Mouse (Mus musculus) left cerebral cortex, adult 11 months (tissue): Measurements from ENCODE around the gene Olfr78.

Experiments
- DNase-seq: peaks from one replicate; pipeline ENCODE4 v3.0.0; 2022; ENCODE audit warnings: low spot score

Olfr78 gene

GRCm38 (mm10) chr7:102759266-102759665 lies at the start of gene Olfr78, which contains the start of gene Olfr560:
Gene Olfr78 (minus strand): TSS chr7:102759471.
Gene Olfr560 (minus strand): TSS chr7:102759366.
- no peak for DNase-seq

- DNase-seq, result no peak
These were observed 43.9 kb upstream of the Olfr78 start, which contains the start of gene Olfr564 for GRCm38 (mm10) chr7:102803180-102803579. Gene Olfr564 (plus strand): TSS chr7:102803480.

- DNase-seq, result no peak
These were observed 11.7 kb upstream of the Olfr78 start, which contains the start of gene Olfr561 for GRCm38 (mm10) chr7:102770921-102771320. Gene Olfr561 (plus strand): TSS chr7:102771221.

DNA sequence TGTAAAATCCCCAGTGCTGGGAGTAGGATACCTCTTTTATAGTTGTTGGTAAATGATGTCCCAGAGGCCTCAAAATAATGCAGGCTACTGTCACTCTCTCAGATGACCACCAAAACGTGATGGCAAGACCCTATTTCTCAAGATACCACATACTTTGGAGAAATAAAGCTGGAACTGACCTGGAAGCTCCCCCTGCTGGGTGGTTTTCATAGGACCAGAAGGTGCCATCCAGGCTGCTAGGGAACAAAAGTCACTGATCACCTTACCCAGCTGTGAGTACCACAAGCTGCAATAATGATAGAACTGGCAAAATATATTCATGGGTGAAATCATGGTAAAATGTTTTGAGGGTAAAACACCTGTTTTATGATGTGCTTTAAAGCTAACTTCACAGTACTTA lies 7.2 kb downstream of the Olfr78 start:
- no peak for DNase-seq

GRCm38 (mm10) chr7:102737705-102738104 lies 21.6 kb downstream of the Olfr78 start:
- no peak for DNase-seq

DNA sequence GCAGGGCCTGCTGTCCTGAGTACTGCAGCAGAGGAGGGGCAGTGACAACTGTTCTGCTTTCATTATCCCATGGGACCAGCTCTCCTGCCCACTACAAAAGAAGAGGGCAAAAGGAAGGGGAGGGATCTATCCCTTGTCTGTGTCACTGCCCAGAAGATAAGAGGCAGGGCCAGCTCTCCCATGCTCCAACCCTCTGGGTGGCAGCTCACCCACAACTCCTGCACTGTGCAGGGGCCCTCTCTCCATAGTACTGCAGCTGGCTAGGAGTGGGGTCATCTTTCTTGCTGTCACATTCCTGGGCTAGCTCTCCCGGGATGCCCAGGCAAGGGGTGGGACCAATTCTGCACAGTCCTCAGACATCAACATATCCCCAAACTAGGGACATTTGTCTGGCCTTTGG lies 25.5 kb downstream of the Olfr78 start:
- DNase-seq, result no peak

DNA sequence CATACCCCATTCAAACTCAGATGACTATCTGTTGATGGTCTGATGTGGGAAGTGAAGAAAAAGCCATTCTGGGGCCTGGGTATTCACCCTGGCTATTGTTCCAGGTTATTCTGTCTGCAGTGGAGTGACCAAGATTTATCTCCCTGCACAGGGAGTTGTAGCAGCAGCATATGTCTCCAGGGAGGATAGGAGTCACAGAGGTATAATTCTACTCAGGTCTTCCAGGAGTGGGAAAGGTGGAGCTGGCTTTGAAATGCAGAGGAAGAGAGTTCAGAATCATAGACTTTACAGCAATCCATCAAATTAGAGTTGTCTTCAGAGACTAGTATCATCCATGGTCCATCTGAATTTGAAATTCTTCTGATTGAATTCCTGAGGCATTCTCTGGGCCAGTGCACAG lies 31.9 kb downstream of the Olfr78 start, which contains the start of gene Olfr559:
Gene Olfr559, minus strand, starts transcription at position 101 of the 400 bp plus-strand sequence.
- DNase-seq, result no peak

DNA sequence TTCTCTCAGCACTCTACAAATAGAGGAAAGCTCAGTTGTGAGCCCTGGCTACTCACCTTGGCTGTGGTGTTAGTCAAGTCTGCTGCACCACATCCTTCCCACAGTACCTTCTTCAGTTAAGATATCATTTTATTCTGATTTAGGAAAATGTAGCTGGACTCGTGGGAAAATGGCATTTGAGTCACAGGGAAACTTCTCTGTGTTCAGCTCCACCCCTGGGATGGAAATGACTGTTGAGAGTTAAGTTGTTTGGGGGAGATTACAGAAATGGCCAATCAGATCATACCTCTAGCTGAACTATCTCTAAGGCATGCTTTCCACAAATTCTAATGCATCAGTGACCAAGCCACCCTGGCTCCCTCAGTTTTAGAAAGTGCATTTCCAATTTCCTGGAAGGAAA lies 40.3 kb downstream of the Olfr78 start, which contains the start of gene Olfr33:
Gene Olfr33, minus strand, starts transcription at position 101 of the 400 bp plus-strand sequence.
- no peak for DNase-seq

DNA sequence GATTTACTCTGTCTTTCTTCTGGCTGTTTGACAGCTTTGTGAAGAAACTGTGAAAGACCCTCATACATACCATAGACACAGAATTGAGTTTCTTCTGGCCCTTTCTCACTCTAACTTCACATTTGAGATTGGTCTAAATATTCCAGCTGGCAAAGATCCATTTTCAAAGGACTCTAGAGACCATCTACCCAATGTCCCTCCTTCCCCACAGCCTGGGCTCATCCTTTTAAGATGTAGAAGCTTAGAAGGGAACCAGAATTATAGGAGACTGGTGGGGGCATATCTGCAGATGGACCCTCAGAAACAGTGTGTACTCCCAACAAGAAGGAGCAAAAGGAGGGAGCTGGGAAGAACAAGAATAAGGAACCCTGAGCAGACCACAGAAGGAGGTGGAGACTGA lies 57.4 kb downstream of the Olfr78 start, which contains the start of gene Olfr558:
Gene Olfr558, plus strand, starts transcription at position 301 of the 400 bp plus-strand sequence.
- DNase-seq, result no peak

GRCm38 (mm10) chr7:102698461-102698860 lies 60.8 kb downstream of the Olfr78 start:
- DNase-seq, result no peak

DNA sequence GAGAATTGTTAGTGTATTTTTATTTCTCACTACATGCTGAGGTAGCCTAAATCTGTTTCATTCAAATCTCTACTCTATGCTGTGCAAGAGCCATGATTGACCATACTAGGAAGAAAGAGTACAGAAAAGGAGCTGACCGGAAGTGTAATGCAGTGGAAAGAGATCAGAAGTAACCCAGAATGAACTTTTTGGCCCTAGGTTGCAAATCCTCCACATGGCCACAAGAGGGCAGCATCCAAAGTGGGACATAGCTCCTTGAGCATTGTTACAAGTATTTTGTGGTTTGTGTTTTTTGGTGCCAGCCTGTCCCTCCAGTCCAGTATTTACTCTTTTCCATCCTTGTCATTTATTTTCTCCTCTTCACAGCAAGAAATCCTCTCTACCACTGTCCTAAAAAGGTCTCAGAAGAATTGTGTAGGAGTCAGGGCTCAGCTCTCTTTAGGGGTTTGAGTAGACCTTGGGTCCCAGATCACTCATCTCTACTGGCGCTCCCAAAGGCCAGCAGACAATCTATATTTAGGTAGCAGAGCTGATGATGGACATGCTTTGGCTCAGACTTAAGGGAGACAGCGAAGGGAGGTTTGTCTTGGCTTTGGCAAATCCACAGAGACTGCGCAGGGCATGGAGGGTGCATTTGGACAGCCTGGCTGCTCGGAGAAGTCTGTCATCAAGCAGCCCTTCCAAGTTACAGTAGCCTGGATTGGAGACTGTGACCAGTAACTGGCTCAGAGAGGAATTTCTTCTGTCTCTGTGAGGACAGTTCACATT lies 63.7 kb downstream of the Olfr78 start, which contains the start of gene Olfr557:
Gene Olfr557, plus strand, starts transcription at position 553 of the 768 bp plus-strand sequence.
- no peak for DNase-seq
